Comparison of ENCODE assay signal across 8 mouse cellular contexts in genomic region chr9:54980674-54981073, GRCm38 (mm10). TPM values are rescaled to one million over a fixed set of nuclear protein-coding genes. Genes with fewer than 3 reads are reported as not detected.
DNase-seq lines count a peak whose midpoint lies in the region; ATAC-seq lines count a peak whose summit lies in the region.

Gene Chrna5 (plus strand): TSS chr9:54980880.

- H3K4me1 ChIP-seq in embryonic facial prominence, embryonic 14.5 days (ENCODE audit: control insufficient read depth, insufficient read depth, low read length): no peaks in the 10 kb centered on the region
- H3K4me1 ChIP-seq in intestine, embryonic 15.5 days (replicated peaks): peaks cover 7% of the 10 kb centered on the region; the same call in 1 of the 2 replicates
- H3K4me1 ChIP-seq in neural tube, embryonic 13.5 days (replicated peaks): peaks cover 24% of the 10 kb centered on the region

- H3K9me3 ChIP-seq in embryonic facial prominence, embryonic 14.5 days (ENCODE audit: control insufficient read depth, low read length): no peaks in the 10 kb centered on the region
- H3K9me3 ChIP-seq in intestine, embryonic 15.5 days: no peaks in the 10 kb centered on the region
- no peaks in the 10 kb centered on the region for H3K9me3 ChIP-seq in neural tube, embryonic 13.5 days

- peak within 1 kb of the TSS; percentile 65 for H3K4me3 ChIP-seq in embryonic facial prominence, embryonic 14.5 days (ENCODE audit: low read depth, low read length)
- H3K4me3 ChIP-seq in intestine, embryonic 15.5 days (replicated peaks): peak within 1 kb of the TSS; percentile 67
- H3K4me3 ChIP-seq in neural tube, embryonic 13.5 days: peak within 1 kb of the TSS; percentile 65

- peak within 1 kb of the TSS; percentile 93 for H3K4me2 ChIP-seq in embryonic facial prominence, embryonic 14.5 days (ENCODE audit: low read depth, low read length)
- peak within 1 kb of the TSS; percentile 99 for H3K4me2 ChIP-seq in intestine, embryonic 15.5 days (replicated peaks)
- peak within 1 kb of the TSS; percentile 79 for H3K4me2 ChIP-seq in neural tube, embryonic 13.5 days

- H3K9ac ChIP-seq in embryonic facial prominence, embryonic 14.5 days (ENCODE audit: low read depth, low read length): peak within 1 kb of the TSS; percentile 63
- H3K9ac ChIP-seq in intestine, embryonic 15.5 days: peak within 1 kb of the TSS; percentile 46
- H3K9ac ChIP-seq in neural tube, embryonic 13.5 days: peak within 1 kb of the TSS; percentile 68

- no peak within 1 kb of the TSS for H3K27ac ChIP-seq in embryonic facial prominence, embryonic 14.5 days (replicated peaks; ENCODE audit: low read depth, low read length)
- no peak within 1 kb of the TSS for H3K27ac ChIP-seq in intestine, embryonic 15.5 days
- no peak within 1 kb of the TSS for H3K27ac ChIP-seq in neural tube, embryonic 13.5 days (replicated peaks)

- WGBS in embryonic facial prominence, embryonic 14.5 days: 56% methylated on average over 8 of the region's 8 CpGs
- WGBS in intestine, embryonic 15.5 days: 70% methylated on average over 8 of the region's 8 CpGs
- 45% methylated on average over 8 of the region's 8 CpGs for WGBS in neural tube, embryonic 13.5 days

- no peak for ATAC-seq in embryonic facial prominence, embryonic 14.5 days (ENCODE audit: low read depth)
- no peak for ATAC-seq in intestine, embryonic 15.5 days
- ATAC-seq in neural tube, embryonic 13.5 days (ENCODE audit: low read depth): no peak
- no peak for ATAC-seq in monocyte, adult 5-6 weeks (replicated peaks; ENCODE audit: insufficient number of reproducible peaks, low FRiP score, low TSS enrichment, poor library complexity, severe bottlenecking)

- peaks cover 43% of the 10 kb centered on the region for H3K27me3 ChIP-seq in embryonic facial prominence, embryonic 14.5 days (replicated peaks; ENCODE audit: control insufficient read depth, insufficient read depth, low read length)
- peaks cover 35% of the 10 kb centered on the region for H3K27me3 ChIP-seq in intestine, embryonic 15.5 days (replicated peaks)
- H3K27me3 ChIP-seq in neural tube, embryonic 13.5 days: peaks cover 38% of the 10 kb centered on the region

- DNase-seq in layer of hippocampus, postnatal 10 days (ENCODE audit: low spot score in 2 of 2): no peak
- no peak for DNase-seq in layer of hippocampus, adult 9-10 months (ENCODE audit: low spot score)
- peak; percentile 18 for DNase-seq in embryonic facial prominence, embryonic 14.5 days (ENCODE audit: low spot score)
- DNase-seq in frontal cortex, postnatal 25 days (ENCODE audit: low spot score in 2 of 2): no peak
- DNase-seq in thymus, adult 18-20 months: no peak

- no peaks in the 10 kb centered on the region for H3K36me3 ChIP-seq in embryonic facial prominence, embryonic 14.5 days (ENCODE audit: control insufficient read depth, insufficient read depth, low read length)
- no peaks in the 10 kb centered on the region for H3K36me3 ChIP-seq in intestine, embryonic 15.5 days
- no peaks in the 10 kb centered on the region for H3K36me3 ChIP-seq in neural tube, embryonic 13.5 days

RNA-seq across cellular contexts. Expression of gene Chrna5, which starts in this region (rescaled TPM):
- 10 to 100 TPM; 16.1 to 18.4 TPM for total RNA-seq in layer of hippocampus, postnatal 10 days (2021)
- 1.1 and 1.5 TPM in 2 replicates for polyA plus RNA-seq in embryonic facial prominence, embryonic 14.5 days (2014; fragmentation: Nextera tagmentation; extraction: Ambion mirVana)
- 2.8 and 3.1 TPM in 2 replicates for polyA plus RNA-seq in intestine, embryonic 15.5 days (2015; fragmentation: Nextera tagmentation; extraction: Ambion mirVana)
- 5.2 and 5.8 TPM in 2 replicates for polyA plus RNA-seq in neural tube, embryonic 13.5 days (2015; fragmentation: Nextera tagmentation; extraction: Ambion mirVana)
- total RNA-seq in monocyte, adult 5-6 weeks (2017): not detected in 3 replicates

Comparison
In these comparisons a context has a peak if more than half of its experiments do, and no peak if none do; other contexts are left out.
1. RNA of gene Chrna5 (total RNA-seq): 16.1 to 18.4 TPM in layer of hippocampus, postnatal 10 days; not detected in monocyte, adult 5-6 weeks; every median in the first group is over 10 times any median in the second.
2. Peak in every context shown above with its lines, with median percentiles within 50 percentile points of each other: H3K4me2 ChIP-seq, H3K4me3 ChIP-seq and H3K9ac ChIP-seq.